Mouse (Mus musculus) splenic B cell, adult 2 months (primary cell): Measurements from ENCODE around the gene Zfp990.
"Not testable (repeated sequence)": the region's sequence is repeated elsewhere in the genome, so short reads cannot be mapped to it uniquely, and the experiment has no call there.

Source experiments
- DNase-seq: peaks from one replicate; pipeline ENCODE4 v3.0.0-alpha.2; 2011; ENCODE audit warnings: low read depth, low spot score
- H3K27me3 ChIP-seq: 2 replicates; pipeline ENCODE4 v1.6.1; 2012; ENCODE audit warnings: mild to moderate bottlenecking, low read length, moderate library complexity, mixed read lengths; ENCODE audit not compliant: control insufficient read depth, poor library complexity, insufficient read depth, severe bottlenecking
- H3K36me3 ChIP-seq: 2 replicates; pipeline ENCODE4 v1.6.1; 2012; ENCODE audit warnings: mild to moderate bottlenecking, low read length, moderate library complexity, mixed read lengths; ENCODE audit not compliant: control insufficient read depth, poor library complexity, insufficient read depth, severe bottlenecking

The Zfp990 gene

GRCm38 (mm10) chr4:145510459-145510858 lies at the start of gene Zfp990:
Zfp990 (plus strand) TSS chr4:145510759.
- DNase-seq, H3K36me3 ChIP-seq, H3K27me3 ChIP-seq: not testable (repeated sequence)

- not testable (repeated sequence) for H3K36me3 ChIP-seq, H3K27me3 ChIP-seq
- DNase-seq = peak; percentile 11
Measured at GRCm38 (mm10) chr4:145463553-145464253, 46.9 kb upstream of the Zfp990 start.

GRCm38 (mm10) chr4:145478128-145478527 lies 32.4 kb upstream of the Zfp990 start:
- no peaks in the 10 kb centered on the region for H3K36me3 ChIP-seq
- H3K27me3 ChIP-seq = no peaks in the 10 kb centered on the region
- DNase-seq = no peak

GRCm38 (mm10) chr4:145480699-145481098 lies 29.9 kb upstream of the Zfp990 start:
- not testable (repeated sequence) for H3K27me3 ChIP-seq, DNase-seq, H3K36me3 ChIP-seq

- DNase-seq = no peak
- Histone ChIP-seq H3K27me3 (no peaks in the 10 kb centered on the region), H3K36me3 (no peaks in the 10 kb centered on the region)
Measured at GRCm38 (mm10) chr4:145489396-145489795, 21.2 kb upstream of the Zfp990 start.

GRCm38 (mm10) chr4:145492132-145492531 lies 18.4 kb upstream of the Zfp990 start:
- Histone ChIP-seq H3K27me3 (no peaks in the 10 kb centered on the region), H3K36me3 (no peaks in the 10 kb centered on the region)
- no peak for DNase-seq

- not testable (repeated sequence) for DNase-seq, H3K36me3 ChIP-seq, H3K27me3 ChIP-seq
Measured at GRCm38 (mm10) chr4:145493316-145493715, 17.2 kb upstream of the Zfp990 start.

GRCm38 (mm10) chr4:145514637-145515036 lies 4.1 kb downstream of the Zfp990 start:
- DNase-seq, H3K27me3 ChIP-seq, H3K36me3 ChIP-seq: not testable (repeated sequence)

- DNase-seq, H3K27me3 ChIP-seq, H3K36me3 ChIP-seq: not testable (repeated sequence)
Measured at GRCm38 (mm10) chr4:145515776-145516565, 5.4 kb downstream of the Zfp990 start.

- not testable (repeated sequence) for H3K36me3 ChIP-seq, DNase-seq, H3K27me3 ChIP-seq
Measured at GRCm38 (mm10) chr4:145517391-145517790, 6.8 kb downstream of the Zfp990 start.

GRCm38 (mm10) chr4:145543861-145544260 lies 33.3 kb downstream of the Zfp990 start:
- not testable (repeated sequence) for H3K36me3 ChIP-seq, DNase-seq, H3K27me3 ChIP-seq

- not testable (repeated sequence) for H3K36me3 ChIP-seq, DNase-seq, H3K27me3 ChIP-seq
Measured at GRCm38 (mm10) chr4:145545106-145545505, 34.5 kb downstream of the Zfp990 start.

GRCm38 (mm10) chr4:145545734-145546349 lies 35.3 kb downstream of the Zfp990 start:
- H3K27me3 ChIP-seq, DNase-seq, H3K36me3 ChIP-seq: not testable (repeated sequence)

GRCm38 (mm10) chr4:145546477-145546876 lies 35.9 kb downstream of the Zfp990 start:
- DNase-seq, H3K27me3 ChIP-seq, H3K36me3 ChIP-seq: not testable (repeated sequence)

- DNase-seq = no peak
- H3K27me3 ChIP-seq = no peaks in the 10 kb centered on the region
- H3K36me3 ChIP-seq = no peaks in the 10 kb centered on the region
Measured at GRCm38 (mm10) chr4:145556680-145557079, 46.1 kb downstream of the Zfp990 start.
